Mouse (Mus musculus) hindbrain, embryonic 13.5 days (tissue): Measurements from ENCODE around the gene Ddx54. TPM values are rescaled to one million over a fixed set of nuclear protein-coding genes. Genes with fewer than 3 reads are reported as not detected.

ENCODE experiments used
- ATAC-seq: fragments of 200-750 bp; cut with Nextera tagmentation; 2 replicates; pipeline ENCODE4 v1.8.0; 2017; ENCODE audit warnings: moderate TSS enrichment; ENCODE audit not compliant: low FRiP score
- H3K27ac ChIP-seq: fragments of 300-500 bp; sonication (generic); 2 replicates; pipeline ENCODE4 v1.5.1; 2015; ENCODE audit warnings: inconsistent platforms, mild to moderate bottlenecking, moderate library complexity
- H3K27me3 ChIP-seq: fragments of 300-500 bp; sonication (generic); 2 replicates; pipeline ENCODE4 v1.6.1; 2015; ENCODE audit warnings: mild to moderate bottlenecking, inconsistent platforms
- H3K36me3 ChIP-seq: fragments of 300-500 bp; sonication (generic); 2 replicates; pipeline ENCODE4 v1.6.1; 2015; ENCODE audit warnings: mild to moderate bottlenecking, inconsistent platforms
- H3K4me1 ChIP-seq: fragments of 300-500 bp; sonication (generic); replicated peaks from 2 replicates; pipeline ENCODE4 v1.6.1; 2015; ENCODE audit warnings: inconsistent platforms
- H3K4me2 ChIP-seq: fragments of 300-500 bp; sonication (generic); 2 replicates; pipeline ENCODE4 v1.6.1; 2015; ENCODE audit warnings: inconsistent platforms, mild to moderate bottlenecking, moderate library complexity
- H3K4me3 ChIP-seq: fragments of 300-500 bp; sonication (generic); 2 replicates; pipeline ENCODE4 v1.5.1; 2015; ENCODE audit warnings: mild to moderate bottlenecking, inconsistent platforms
- H3K9ac ChIP-seq: fragments of 300-500 bp; sonication (generic); 2 replicates; pipeline ENCODE4 v1.6.1; 2015; ENCODE audit warnings: mild to moderate bottlenecking, inconsistent platforms
- H3K9me3 ChIP-seq: fragments of 300-500 bp; sonication (generic); 2 replicates; pipeline ENCODE4 v1.6.1; 2016; ENCODE audit warnings: inconsistent platforms
- WGBS: fragments of 180-500 bp; shearing (Covaris S2); methylation state at CpG from one replicate; pipeline ENCODE4 v1.1.7; 2015; 5-methylcytosine and 5-hydroxymethylcytosine counted together
- polyA plus RNA-seq: library from polyadenylated mRNA; unstranded; fragments of >200 nt; fragmentation: Nextera tagmentation; extraction: Ambion mirVana; gene quantifications from 2 replicates; pipeline ENCODE4 v1.2.1, GENCODE M21; 2015

The Ddx54 gene
- polyA plus RNA-seq, 1 experiment from 2014 or later: 44.0 TPM

DNA sequence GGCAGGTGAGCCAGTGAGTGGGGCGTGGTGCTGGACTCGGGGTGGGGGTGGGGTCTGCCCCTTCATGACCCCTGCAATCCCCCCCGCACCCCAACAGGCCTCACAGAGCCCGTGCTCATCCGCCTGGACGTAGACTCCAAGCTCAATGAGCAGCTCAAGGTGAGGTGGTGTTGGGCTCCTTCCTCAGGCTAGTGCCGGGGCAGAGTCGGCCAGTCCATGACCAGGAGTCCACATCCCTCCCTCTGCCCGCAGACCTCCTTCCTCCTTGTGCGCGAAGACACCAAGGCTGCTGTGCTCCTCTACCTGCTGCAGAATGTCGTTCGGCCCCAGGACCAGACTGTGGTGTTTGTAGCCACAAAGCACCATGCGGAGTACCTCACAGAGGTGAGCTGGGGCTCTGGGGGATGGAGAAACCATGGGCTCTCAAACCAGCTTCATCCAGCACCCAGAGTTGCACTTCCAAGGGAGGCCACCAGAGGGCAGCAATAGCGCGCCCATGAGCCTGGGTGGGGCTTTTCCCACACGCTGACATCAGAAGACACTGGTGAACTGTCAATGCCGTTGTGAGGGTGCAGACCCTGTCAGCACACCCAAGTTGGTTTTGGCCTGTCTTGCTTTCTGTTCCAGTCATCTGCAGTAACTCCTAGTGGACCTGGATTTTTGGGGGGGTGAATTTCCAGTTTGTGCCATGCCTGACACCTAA, 8.0 kb downstream of the Ddx54 start:
- WGBS: 73% methylated on average over 18 of the region's 18 CpGs
- Histone ChIP-seq H3K27ac (no peak overlapping the region), H3K4me3 (no peak overlapping the region), H3K4me1 (peaks cover 9% of the 10 kb centered on the region), H3K36me3 (peaks cover 98% of the 10 kb centered on the region), H3K9ac (no peak overlapping the region), H3K9me3 (0 out of 2 replicates have a peak, but pooled peaks cover 2% of the 10 kb centered on the region), H3K4me2 (no peak overlapping the region), H3K27me3 (no peaks in the 10 kb centered on the region)
- ATAC-seq: no peak; the same call in 1 of the 2 replicates

DNA sequence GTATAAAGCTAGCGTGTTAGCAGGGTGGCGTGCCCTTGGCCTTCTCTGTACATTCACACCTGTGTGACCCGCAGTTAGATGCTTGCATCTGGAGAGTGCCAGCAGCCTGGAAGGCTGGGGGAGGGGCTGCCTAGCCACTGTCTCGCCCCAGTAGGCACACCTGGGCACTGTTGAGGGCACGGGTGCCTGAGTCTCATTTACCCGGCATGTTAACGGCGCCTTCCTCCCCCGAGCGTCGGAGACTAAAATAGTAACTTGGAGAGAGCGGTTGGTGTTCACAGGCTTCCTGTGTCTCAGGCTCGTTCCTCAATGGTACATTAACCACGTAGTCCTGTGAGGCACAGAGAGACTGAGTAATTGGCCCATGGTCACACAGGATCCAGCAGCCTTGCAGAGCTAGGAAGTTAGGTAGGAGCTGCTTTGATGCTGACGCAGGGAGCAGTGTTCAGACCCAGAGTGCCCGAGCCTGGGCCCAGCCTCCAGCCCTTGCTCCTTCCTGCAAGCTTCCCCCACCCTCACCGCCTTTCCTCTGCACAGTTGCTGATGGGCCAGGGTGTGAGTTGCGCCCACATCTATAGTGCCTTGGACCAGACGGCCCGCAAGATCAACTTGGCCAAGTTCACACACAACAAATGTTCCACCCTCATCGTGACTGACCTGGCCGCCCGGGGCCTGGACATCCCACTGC, 8.7 kb downstream of the Ddx54 start:
- no peaks in the 10 kb centered on the region for H3K9me3 ChIP-seq
- WGBS: 91% methylated on average over 23 of the region's 23 CpGs
- H3K27me3 ChIP-seq: no peaks in the 10 kb centered on the region
- no peak overlapping the region for H3K27ac ChIP-seq
- peaks cover 98% of the 10 kb centered on the region for H3K36me3 ChIP-seq
- H3K4me1 ChIP-seq: peaks cover 9% of the 10 kb centered on the region
- no peak overlapping the region for H3K4me3 ChIP-seq
- no peak overlapping the region for H3K4me2 ChIP-seq
- no peak for ATAC-seq
- H3K9ac ChIP-seq: no peak overlapping the region

DNA sequence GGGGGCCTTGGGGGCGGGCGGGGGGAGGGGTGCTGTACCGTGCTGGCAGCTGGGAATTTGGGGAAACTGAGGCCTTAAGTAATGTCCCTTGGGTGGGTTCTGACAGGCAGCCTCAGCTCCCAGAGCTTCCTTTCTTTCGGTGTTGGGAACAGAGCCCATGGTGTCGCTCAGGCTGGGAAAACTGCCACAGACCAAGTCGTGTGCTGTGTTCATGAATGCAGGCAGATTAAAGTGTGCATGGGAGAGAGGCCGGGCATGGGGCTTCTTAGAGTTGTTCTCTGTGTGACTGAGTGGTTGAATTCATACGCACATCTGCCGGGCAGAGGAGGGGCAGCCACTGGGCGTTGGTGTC, 9.3 kb downstream of the Ddx54 start:
- Histone ChIP-seq H3K27ac (no peak overlapping the region), H3K9ac (no peak overlapping the region), H3K27me3 (no peaks in the 10 kb centered on the region), H3K4me1 (peaks cover 9% of the 10 kb centered on the region), H3K9me3 (no peaks in the 10 kb centered on the region), H3K36me3 (peaks cover 100% of the 10 kb centered on the region), H3K4me3 (no peak overlapping the region), H3K4me2 (no peak overlapping the region)
- WGBS: 87% methylated on average over 10 of the region's 10 CpGs
- no peak for ATAC-seq

DNA sequence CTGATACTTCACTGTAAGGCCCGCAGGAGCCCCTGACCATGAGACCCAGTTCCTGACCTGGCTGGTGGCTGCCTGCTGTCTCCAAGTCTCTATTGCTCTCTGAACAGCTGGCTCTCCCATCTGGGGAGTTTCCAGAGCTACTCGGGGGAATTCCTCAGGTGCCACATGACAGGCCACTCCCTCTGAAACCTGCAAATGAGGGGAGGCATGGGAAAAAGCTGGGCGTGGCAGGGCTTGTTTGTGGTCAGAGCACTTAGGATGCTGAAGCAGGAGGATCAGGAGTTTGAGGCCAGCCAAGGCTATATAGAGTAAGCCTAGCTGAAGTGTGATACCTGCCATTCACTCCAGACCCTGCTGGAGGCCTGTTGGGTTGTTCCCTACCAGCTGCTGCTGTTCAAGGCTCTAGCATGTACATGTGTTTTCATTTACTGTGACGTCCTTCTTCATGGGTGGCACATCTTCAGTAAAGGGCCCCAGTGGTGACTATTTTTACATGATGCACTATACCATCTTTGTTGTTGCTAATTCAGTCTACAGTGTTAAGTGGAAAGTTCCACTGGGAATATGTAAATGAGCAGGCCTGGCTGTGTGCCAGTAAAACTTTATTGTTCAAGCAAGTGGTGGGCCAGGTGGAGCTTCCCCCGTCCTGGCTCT, 9.8 kb downstream of the Ddx54 start:
- Histone ChIP-seq H3K36me3 (peaks cover 100% of the 10 kb centered on the region), H3K27me3 (no peaks in the 10 kb centered on the region), H3K9me3 (no peaks in the 10 kb centered on the region), H3K27ac (no peak overlapping the region), H3K4me3 (no peak overlapping the region), H3K4me2 (no peak overlapping the region), H3K4me1 (peaks cover 9% of the 10 kb centered on the region), H3K9ac (no peak overlapping the region)
- ATAC-seq: no peak
- WGBS: 64% methylated on average over 5 of the region's 5 CpGs

DNA sequence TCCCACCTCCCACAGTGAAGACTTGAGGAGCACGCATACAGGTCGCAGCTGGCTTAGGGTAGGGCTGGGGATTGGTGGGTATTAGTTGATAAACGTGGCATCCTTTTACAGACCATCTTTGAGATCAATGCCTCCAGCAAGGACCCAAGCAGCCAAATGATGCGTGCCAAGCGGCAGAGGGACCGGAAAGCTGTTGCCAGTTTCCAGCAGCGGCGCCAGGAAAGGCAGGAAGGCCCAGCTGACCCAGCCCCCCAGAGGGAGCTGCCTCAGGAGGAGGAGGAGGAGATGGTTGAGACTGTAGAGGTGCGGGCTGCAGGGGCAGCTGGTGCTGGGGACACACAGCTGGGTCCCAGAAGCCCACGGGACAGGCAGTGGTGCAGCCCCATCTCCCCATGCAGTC, 11.9 kb downstream of the Ddx54 start:
- H3K9me3 ChIP-seq: no peaks in the 10 kb centered on the region
- no peak overlapping the region for H3K4me2 ChIP-seq
- H3K4me3 ChIP-seq: no peak overlapping the region
- ATAC-seq: no peak
- no peak overlapping the region for H3K27ac ChIP-seq
- H3K27me3 ChIP-seq: peaks cover 6% of the 10 kb centered on the region; the same call in 1 of the 2 replicates
- no peak overlapping the region for H3K9ac ChIP-seq
- 86% methylated on average over 10 of the region's 10 CpGs for WGBS
- H3K36me3 ChIP-seq: peaks cover 89% of the 10 kb centered on the region
- peaks cover 21% of the 10 kb centered on the region for H3K4me1 ChIP-seq

DNA sequence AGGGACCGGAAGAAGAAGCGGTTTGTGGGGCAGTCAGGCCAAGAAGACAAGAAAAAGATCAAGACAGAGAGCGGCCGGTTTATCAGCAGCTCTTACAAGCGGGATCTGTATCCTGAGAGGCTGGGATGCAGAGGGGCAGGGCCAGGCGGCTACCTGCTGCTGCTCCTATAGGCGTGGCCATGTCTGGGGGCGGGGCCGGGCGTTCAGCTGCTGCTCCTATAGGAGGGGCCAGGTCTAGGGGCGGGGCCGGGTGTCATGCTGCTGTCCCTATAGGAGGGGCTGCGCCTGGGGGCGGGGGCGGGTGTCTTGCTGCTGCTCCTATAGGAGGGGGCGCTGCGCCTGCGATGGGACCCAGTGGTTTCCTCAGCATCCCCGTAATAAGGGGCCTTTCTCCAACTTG, 13.9 kb downstream of the Ddx54 start:
- Histone ChIP-seq H3K36me3 (peaks cover 69% of the 10 kb centered on the region), H3K9ac (no peak overlapping the region), H3K4me3 (no peak overlapping the region), H3K27ac (no peak overlapping the region), H3K9me3 (no peaks in the 10 kb centered on the region), H3K27me3 (peaks cover 25% of the 10 kb centered on the region), H3K4me1 (peaks cover 25% of the 10 kb centered on the region), H3K4me2 (no peak overlapping the region)
- ATAC-seq: no peak
- WGBS: 31% methylated on average over 19 of the region's 19 CpGs

DNA sequence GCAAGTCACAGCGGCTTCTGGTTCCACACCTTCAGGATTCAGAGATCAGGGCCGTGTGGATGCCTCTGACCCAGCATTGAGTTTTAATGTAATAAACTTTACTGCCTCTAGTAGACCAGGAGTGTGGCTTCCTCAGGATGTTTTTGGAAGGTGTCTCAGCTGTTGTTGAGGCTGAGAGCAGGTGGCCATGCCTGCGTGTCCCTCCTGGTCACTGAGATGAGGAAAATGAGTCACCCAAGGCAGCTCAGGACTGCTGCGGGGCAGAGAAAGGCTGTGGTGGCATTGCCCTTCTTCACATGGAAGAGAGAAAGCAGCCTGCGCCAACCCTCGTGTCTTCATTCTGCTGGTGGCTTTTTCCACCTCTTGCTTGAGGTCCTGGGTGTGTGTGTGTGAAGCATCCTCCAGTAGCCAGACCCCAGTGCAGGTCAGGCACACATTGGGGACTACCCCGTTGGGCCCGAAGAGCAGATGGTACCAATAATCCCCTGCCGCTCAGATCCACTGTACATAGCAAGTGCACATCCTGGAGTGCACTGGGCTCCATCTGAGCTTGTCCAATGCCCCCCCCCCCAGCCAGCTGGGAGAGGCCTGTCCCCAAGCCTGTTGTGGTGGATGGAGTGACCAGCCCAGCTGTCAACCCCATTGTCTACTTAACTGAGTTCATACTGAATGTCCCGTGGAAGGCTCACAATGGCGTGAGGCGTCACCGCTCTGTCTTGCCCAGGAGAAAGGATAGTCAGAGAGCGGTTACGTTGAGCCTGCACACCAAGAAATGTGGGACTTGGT, 15.2 kb downstream of the Ddx54 start:
- no peak overlapping the region for H3K9ac ChIP-seq
- peaks cover 18% of the 10 kb centered on the region for H3K4me1 ChIP-seq
- H3K36me3 ChIP-seq: peaks cover 56% of the 10 kb centered on the region
- H3K4me2 ChIP-seq: no peak overlapping the region
- 70% methylated on average over 15 of the region's 15 CpGs for WGBS
- H3K27me3 ChIP-seq: peaks cover 33% of the 10 kb centered on the region
- ATAC-seq: no peak
- H3K9me3 ChIP-seq: no peaks in the 10 kb centered on the region
- H3K4me3 ChIP-seq: no peak overlapping the region
- H3K27ac ChIP-seq: no peak overlapping the region

DNA sequence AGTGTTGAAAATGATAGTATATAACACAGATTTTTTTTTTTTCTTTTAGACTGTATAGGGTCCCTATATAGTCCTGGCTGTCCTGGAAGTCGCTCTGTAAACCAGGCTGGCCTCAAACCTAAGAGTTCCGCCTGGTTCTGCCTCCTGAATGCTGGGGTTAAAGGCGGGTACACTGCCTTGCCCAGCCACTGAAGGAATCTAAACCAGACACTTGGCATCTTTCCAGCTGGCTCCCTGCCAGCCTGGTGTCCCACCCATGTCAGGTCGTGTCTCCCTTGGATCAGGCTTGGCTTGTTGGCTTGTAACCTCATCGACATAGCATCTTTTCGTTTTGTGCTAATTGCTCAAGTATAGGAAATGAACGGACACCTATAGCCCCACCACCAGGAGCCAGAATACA, 16.1 kb downstream of the Ddx54 start:
- no peak overlapping the region for H3K9ac ChIP-seq
- peaks cover 47% of the 10 kb centered on the region for H3K36me3 ChIP-seq
- H3K4me3 ChIP-seq: no peak overlapping the region
- no peak overlapping the region for H3K4me2 ChIP-seq
- no peak for ATAC-seq
- H3K9me3 ChIP-seq: no peaks in the 10 kb centered on the region
- peaks cover 33% of the 10 kb centered on the region for H3K27me3 ChIP-seq
- H3K4me1 ChIP-seq: peaks cover 18% of the 10 kb centered on the region
- 53% methylated on average over 7 of the region's 7 CpGs for WGBS
- no peak overlapping the region for H3K27ac ChIP-seq

DNA sequence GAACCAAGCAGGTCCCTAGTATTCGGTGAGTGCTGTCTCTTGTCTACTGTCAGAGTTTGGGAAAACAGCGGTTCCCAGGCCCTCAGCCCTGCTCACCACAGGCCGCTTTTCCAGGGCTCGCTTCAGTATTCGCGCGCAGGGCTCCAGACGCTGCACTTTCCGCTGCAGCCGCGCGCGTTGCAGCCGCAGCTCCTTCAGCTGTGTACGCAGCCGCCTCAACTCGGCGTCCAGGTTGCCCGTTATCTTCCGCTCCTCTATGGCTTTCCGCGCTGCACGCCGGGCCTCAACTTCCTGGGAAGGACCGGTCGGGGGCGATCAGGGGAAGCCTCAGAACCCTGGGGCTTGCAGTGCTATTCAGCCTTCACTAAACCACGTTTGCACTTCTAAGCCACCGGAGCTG, 18.6 kb downstream of the Ddx54 start:
- Histone ChIP-seq H3K4me2 (peak overlapping the region; percentile 49), H3K4me1 (peaks cover 18% of the 10 kb centered on the region), H3K4me3 (peak overlapping the region; percentile 20), H3K27ac (no peak overlapping the region), H3K36me3 (peaks cover 22% of the 10 kb centered on the region), H3K9ac (peak overlapping the region; percentile 55; the same call in 1 of the 2 replicates), H3K27me3 (peaks cover 33% of the 10 kb centered on the region), H3K9me3 (no peaks in the 10 kb centered on the region)
- 9% methylated on average over 29 of the region's 29 CpGs for WGBS
- ATAC-seq: no peak

DNA sequence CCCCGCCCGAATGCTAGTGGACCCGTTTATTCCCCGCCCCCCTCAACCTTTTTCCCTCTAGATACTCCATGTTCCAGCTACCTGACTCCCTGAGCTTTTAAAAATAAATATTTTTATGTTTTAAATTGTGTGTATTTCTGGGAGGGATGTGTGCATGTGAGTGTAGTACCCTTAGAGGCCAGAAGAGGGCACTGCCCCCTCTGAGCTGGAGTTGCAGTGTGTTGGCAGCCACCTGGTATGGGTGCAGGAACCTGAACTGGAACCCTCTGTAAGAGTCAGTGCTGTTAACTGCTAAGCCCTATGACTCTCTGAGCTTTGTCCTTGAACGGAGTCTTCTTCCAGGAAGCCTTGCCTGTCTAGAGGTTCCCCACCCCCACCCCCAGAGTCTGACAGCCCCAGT, 19.4 kb downstream of the Ddx54 start:
- Histone ChIP-seq H3K4me2 (no peak overlapping the region), H3K36me3 (peaks cover 14% of the 10 kb centered on the region), H3K9me3 (no peaks in the 10 kb centered on the region), H3K4me3 (no peak overlapping the region), H3K4me1 (peaks cover 18% of the 10 kb centered on the region), H3K9ac (no peak overlapping the region), H3K27ac (no peak overlapping the region), H3K27me3 (peaks cover 33% of the 10 kb centered on the region)
- ATAC-seq: no peak
- 91% methylated on average over 5 of the region's 5 CpGs for WGBS

DNA sequence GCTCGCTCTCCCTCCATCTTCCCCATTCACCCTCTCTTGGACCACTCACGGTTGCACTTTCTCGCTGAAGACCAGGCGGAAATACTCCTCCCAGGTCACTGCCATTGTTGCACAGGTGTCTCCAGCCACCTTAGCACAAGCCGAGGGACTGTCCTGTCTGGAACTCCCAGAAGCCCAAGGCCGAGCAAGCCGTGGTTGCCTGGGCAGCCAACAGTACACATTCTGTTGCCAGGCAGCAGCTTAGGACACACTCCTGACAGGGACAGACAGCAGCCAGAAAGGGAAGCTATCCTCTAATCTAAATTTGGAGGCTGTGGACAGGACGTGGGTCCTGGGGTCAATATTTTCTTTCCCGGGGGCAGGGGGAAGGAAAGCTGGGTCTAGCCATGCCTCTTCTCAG, 21.6 kb downstream of the Ddx54 start, which contains the start of gene Cfap73:
Cfap73 (minus strand) TSS at position 105 of the 400 bp plus-strand sequence.
- Histone ChIP-seq H3K36me3 (no peaks in the 10 kb centered on the region), H3K9ac (no peak within 1 kb of the TSS), H3K4me3 (no peak within 1 kb of the TSS), H3K27ac (no peak within 1 kb of the TSS), H3K9me3 (no peaks in the 10 kb centered on the region), H3K27me3 (peaks cover 30% of the 10 kb centered on the region), H3K4me2 (no peak within 1 kb of the TSS), H3K4me1 (peaks cover 6% of the 10 kb centered on the region; the same call in 1 of the 2 replicates)
- WGBS: 51% methylated on average over 9 of the region's 9 CpGs
- ATAC-seq: no peak

DNA sequence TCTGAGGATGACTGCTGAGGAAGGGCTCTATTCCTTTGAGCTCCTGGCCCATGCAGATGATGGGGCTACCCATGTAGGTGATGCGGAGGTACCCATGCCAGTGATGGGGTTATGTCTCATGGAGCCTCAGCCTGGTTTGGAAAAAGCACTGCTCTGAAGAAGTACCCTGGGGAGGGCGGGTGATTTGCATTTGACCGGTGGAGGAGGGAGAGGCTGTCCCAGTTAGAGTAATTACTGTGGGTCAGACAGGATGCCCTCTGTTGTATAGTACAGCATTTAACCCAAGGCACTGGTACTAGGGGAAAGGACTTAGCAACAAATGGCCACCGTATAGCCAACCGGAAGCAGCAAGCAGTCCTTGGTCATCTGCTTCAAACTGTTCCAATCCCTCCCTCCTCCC, 22.3 kb downstream of the Ddx54 start:
- H3K4me3 ChIP-seq: no peak overlapping the region

More for the DNA sequence above, 22.3 kb downstream of the Ddx54 start:
- H3K4me2 ChIP-seq: no peak overlapping the region
- H3K27ac ChIP-seq: no peak overlapping the region
- H3K4me1 ChIP-seq: peaks cover 6% of the 10 kb centered on the region; the same call in 1 of the 2 replicates
- no peaks in the 10 kb centered on the region for H3K36me3 ChIP-seq
- H3K27me3 ChIP-seq: peaks cover 22% of the 10 kb centered on the region
- 34% methylated on average over 5 of the region's 5 CpGs for WGBS
- no peak overlapping the region for H3K9ac ChIP-seq
- no peak for ATAC-seq
- H3K9me3 ChIP-seq: no peaks in the 10 kb centered on the region
